Mouse (Mus musculus): ENCODE results near the gene Ctdspl.

Gene Ctdspl

DNA sequence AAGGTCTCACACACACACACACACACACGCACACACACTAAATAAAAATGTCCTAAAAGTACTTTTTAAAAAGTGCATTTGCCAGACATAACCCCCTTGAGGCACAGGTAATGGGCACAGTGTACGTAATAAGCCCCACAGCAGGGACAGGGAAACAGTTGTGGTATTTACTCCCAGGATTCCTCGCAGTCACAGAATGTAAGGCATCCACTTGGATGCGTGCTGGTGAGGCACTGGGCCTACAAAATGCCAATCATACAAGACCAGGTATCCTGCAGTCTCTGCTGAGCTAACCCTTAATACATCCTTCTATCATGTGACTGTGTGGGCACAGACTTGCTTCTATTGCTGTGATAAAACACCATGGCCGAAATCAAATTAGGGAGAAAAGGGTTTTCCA lies 22.2 kb downstream of the Ctdspl start:
- no peak for DNase-seq (ENCODE audit: low read depth, low spot score)

DNA sequence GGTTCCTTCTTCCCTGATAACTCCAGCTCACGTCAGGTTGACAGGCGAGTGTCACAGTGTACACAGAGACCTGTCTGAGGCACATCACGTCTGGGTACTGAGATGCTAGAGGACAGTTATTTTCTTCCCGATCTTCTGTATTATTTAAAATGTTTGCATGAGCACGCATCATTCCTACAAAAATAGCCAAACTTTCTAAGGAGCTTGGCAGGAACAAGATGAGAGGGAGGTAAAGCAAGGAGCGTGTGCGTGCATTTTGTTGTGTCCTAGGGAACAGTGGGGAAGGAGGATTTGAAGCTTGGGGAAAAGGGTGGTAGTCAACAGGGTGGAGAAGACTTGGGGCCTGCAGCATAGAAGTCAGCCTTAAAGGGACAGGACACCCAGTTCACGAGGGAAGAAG lies 22.9 kb downstream of the Ctdspl start:
- no peak for DNase-seq (ENCODE audit: low read depth, low spot score)

DNA sequence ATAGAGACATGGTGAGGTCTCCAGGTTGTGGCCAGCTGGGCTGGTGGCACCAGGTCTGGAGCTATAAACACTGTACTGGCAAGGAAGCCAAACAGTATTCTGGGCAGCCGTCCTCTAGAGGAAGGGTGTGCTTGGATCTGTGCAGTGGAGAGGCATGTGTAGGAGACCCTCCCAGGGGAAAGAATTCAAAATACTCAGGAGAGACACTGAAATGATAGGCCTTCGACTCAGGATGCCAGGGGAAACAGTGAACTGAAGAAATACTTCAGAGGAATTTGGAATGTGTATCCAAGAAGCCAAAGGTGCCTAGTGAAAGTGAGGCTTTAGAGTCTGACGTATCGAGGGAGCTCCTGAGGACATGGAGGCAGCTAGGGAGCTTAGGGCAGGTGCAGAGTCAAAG lies 23.4 kb downstream of the Ctdspl start:
- DNase-seq (ENCODE audit: low read depth, low spot score) = no peak

DNA sequence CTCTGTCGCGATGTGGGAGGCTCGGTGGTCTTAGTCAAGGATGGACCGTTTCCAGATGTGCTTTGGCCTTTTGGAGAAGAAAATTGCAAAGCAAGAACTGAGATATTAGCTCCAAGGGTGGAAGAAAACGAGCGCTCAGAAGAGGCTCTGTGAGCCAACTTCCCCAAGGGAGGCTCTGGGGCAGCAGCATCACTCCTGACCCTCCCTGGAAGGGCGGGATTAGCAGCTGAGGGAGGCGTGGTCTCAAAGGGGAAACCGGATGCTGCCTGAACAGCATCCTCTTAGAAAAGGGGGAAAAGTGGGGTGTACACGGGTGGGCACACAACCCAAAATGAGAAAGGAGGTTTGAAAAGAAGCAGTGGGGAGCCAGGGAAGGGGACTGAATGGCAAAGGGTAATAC lies 23.8 kb downstream of the Ctdspl start:
- DNase-seq (ENCODE audit: low read depth, low spot score) = no peak

DNA sequence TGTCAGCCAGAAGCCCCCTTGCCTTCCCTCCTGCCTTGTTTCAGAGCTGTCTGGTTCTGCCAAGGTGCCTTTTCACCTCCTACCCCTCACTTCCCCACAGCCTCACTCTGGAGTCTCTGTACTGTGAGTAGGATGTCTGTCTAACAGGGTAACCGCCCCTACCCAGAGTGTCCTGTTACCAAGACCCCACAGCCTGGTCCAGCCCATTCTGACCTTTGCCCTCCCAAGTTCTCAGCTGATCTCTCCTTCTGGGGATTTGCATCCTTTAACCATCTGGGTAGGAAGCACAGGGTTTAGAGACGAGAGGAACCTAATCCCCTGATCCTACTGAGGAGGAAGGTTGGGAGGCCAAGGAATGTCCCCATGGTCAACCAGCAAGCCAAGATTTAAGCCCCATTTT lies 24.5 kb downstream of the Ctdspl start:
- DNase-seq (ENCODE audit: low read depth, low spot score) = no peak

DNA sequence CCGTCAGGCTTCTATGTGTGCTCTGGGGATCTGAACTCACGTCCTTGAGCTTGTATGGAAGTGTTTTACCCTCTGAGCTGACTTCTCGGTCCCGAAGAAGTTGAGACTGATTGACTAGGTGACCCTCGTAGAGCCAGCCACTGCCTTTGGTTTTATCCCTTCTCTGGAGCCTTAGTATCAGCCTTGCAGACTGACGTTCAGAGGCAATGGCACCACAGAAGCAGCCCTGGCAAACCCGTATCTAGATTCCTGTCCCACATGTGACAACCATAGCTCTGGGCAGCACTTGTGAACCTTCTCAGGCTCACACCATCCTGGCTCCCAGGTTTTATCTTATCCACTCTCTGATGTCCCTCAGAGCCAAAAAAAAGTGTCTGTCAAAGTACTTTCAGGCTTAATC lies 25.1 kb downstream of the Ctdspl start:
- DNase-seq (ENCODE audit: low read depth, low spot score) = no peak

DNA sequence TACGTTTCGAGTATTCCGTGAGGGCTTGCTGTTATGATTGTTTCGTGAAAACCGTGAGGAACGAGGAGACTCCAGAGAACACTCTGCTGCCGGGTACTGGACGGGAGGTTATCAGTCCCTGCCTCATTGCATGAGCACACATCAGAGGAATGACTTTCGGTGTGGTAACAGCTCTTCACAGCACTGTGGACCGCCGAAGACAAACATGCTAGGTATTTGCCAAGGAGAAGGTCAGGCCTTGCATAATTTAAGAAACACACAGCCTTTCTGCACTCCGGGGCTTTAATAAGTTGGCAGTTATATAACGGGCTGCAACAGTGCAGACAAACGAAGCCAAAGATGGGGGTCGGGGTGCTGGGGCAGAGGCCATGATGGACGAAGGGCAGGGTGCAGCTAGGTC lies 25.9 kb downstream of the Ctdspl start:
- DNase-seq (ENCODE audit: low read depth, low spot score) = no peak

DNA sequence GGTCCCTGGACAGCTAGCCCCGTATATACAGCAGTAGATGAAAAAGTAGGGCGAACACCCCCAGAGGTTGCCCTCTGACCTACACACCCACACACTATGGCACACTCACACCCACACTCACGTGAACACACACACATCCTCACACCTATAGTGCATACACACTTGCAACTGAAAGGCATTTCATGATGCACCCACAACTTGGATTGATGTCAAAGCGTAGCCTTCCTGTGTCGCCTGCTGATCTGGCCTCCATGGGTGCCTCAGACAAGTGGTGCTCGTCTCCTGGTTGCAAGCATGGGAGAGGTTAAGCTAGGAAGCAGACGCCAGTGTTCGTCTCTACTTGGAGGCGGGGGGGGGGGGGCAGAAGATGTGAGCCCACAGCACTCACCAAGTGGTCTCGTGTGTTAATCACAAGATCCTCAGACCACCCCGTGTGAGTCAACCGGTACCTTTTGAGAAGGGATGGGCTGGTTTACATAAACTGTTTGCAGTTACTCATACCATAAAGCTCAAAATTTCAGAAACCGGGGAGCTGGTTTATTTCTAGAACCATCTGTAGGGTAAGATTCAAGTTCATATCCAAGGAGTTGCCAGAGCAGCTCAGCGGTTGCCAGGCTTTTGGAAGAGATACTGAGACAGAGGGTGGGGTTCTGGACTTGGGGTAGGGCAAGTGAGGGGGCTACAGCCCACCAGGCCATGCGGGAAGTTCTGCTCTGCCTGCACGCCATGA lies 27.4 kb downstream of the Ctdspl start:
- DNase-seq (ENCODE audit: low read depth, low spot score) = no peak

DNA sequence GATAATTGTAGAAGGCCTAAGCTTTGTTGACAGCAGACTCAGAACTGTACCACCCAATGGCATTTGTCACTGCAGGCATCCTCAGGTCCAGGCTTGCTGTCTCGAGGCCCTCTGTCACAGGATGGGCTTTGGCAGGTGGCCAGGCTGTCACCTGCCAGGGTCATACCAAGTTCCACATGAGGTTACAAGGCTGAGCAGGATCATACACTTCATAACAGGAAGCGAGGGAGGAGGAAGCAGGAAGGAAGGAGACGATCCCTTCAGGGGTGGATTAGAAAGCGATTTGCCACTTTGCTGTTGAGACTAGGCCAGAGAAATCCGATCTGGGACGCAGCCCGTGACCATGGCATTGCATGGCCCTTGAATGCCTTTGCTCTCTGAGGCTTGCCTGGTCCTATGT lies 32.5 kb downstream of the Ctdspl start:
- no peak for DNase-seq (ENCODE audit: low read depth, low spot score)

DNA sequence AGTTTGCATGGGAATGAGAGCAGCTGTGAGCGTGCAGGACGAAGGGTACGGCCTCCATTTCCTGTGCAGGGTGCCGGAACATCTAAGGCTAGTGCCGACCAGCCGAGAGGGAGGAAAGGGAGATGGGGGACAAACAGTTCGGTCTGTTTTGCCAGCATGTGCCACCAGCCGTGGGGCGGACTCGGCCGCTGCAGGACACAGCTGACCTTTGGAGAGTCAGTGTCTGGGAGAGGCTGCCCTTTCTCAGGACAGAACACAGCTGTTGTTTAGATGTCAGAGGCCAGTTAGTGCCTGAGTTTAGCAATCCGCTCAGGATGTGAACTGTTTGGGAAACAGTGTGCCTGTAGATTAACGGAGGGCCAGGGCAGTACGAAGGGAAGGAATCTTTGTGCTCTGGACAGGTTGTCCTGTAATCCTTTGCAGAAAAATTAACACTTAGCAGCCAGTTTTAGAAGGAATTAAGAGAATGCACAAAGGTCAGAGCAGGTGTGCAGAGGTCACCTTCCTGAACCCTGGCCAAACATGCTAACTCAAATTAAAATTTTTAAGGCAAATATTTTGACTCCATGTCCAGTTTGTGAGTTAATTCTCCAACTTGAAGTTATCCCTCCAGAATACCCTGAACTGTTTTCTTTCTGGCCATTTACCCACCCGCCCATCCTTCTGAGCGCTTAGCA lies 34.3 kb downstream of the Ctdspl start:
- DNase-seq (ENCODE audit: low read depth, low spot score) = no peak

DNA sequence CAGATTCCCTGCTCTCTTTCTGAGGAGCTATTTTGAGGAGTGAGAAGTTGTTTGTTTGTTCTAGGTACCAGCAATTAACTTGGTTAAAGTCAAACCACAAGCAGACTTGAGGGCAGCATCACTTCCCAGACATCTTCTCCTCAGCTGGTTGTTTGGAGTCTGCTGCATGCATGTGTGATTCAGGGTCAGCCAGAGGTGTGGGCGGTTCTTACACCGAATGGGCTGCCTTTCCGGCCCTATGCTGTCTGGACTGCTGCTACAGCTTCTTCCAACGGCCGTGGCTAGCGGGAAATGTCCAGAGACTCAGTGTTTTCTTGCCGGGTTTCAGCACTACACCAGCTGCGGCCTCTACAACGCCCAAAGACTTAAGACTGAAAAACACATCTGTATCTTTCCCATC lies 36.9 kb downstream of the Ctdspl start:
- DNase-seq (ENCODE audit: low read depth, low spot score) = no peak

DNA sequence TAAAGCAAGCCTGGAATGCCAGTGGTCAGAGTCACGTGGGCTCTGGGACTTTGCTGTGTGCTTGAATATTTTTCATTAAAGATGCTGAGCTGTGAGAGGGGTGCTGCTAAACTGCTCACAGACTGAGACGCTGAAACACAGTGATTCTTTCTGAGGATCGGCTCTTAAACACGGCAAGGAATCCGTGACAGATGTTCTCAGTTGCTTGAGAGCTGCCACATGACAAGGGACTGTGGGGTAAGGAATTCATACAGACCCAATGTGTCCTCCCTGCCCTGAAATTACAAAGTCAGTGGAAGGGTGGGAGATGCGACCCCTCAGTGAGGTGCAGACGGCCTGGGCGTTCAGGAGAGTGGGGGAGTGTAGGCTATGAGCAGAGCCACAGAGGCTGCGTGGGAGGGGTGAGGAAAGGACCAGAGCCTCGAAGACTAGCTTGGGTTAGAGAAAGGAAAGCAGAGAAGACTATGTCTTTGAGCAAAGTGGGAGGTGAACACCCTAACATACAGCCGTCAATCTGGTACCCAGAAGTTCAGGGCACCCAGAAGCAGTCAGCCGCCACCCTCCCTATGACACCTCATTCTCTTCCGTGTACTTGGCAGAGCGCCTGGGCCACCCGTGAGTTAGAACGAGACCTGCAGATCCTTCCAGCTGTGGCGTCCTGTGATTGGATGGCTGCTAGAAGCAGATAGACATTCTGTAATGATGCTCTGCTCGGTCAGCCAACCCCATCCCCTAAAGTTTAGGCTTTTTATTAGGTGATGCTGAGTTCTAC lies 38.2 kb downstream of the Ctdspl start:
- DNase-seq (ENCODE audit: low read depth, low spot score) = no peak

DNA sequence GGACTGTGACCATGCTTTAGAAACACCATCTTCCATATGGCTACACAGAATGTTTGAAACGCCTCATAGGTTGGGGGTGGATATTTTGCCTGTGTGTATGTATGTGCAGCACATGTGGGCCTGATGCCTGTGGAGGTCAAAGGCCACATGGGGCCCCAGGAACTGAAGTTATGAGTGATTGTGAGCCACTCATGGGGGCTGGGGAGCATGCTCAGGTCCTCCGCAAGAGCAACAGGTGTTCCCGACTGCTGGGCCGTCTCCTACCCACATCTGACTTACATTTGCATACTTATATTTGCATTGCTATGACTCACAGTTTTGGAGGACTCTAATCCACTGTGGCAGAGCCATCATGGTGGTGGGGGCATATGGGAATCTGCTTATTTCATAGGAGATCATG lies 43.6 kb downstream of the Ctdspl start:
- no peak for DNase-seq (ENCODE audit: low read depth, low spot score)

DNA sequence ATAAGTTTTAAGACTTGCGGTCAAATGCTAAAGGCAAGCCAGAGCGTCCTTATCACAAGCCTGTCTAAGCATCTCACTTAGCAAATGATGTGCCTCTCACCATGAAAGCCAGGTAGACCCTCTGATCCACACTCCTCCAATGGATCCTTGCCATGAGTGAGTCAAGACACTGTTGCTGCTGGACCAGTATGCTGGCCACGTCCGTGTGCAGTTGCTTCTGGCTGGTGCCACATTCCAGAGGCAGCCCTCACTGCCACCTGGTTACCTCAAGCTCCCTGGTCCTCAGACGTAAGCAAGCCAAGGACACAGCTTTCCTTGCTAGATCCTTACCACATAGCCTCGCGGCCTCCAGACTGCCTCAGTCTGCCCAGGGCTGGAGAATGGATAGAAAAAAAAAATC lies 46.8 kb downstream of the Ctdspl start:
- no peak for DNase-seq (ENCODE audit: low read depth, low spot score)

DNA sequence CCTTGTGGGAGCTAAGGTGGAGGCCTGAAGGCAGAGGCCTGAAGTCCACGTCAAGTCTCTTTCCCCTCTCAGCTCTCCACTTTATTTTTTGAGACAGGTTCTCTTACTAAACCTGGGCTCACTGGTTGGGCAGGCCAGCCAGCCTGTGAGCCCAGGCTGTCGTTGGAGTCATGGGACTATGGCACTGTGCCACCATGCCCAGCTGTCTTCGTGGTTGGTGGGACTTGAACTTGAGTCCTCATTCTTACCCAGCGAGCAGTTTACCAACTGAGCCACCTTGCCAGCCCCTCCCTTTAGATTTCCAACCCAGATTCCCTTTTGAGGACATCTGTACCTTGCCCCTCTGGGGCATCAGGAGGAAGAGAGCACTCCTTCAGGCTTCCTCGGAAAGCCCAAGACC lies 47.3 kb downstream of the Ctdspl start:
- DNase-seq (ENCODE audit: low read depth, low spot score) = no peak

DNA sequence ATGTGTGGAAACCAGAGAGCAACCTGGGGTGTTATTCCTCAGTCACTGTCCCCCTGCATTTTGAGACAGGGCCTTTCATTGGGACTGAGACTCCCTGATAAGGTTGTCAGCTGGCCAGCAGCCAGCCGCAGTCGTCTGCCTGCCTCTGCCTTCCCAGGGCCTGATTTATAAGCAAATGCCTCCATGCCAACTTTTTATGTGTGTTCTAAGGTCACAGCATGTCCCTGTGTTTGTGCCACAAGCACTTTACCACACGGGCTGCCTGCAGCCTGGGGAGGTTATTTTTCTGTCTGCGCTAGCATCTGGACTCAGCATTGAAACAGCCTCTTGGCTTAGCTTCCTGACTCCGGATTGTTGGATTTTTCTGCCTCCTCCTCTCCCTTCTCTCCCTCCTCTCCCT lies 47.9 kb downstream of the Ctdspl start:
- no peak for DNase-seq (ENCODE audit: low read depth, low spot score)

DNA sequence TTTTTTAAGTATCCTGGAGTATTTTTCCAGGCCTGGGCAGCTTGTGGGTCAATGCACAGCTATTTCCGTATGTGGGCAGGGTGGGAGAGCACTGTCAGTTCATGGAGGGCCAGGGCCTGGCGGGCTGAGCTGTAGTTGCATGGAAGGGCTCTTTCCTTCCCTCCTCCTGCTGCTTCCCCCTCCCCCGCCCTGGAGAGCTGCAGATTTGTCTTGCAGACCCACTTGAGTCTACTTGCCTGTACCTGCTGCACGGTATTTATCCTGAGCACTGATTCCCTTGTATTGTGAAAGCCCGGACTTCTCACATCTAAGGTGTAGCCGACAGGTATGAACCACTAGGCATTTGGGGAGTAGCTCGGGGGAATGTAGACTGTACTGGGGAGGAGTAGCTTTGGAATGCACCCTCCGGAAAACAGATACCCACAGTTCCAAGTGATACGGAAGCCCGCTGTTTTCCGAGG lies 49.0 kb downstream of the Ctdspl start:
- peak; percentile 31 for DNase-seq (ENCODE audit: low read depth, low spot score)

DNA sequence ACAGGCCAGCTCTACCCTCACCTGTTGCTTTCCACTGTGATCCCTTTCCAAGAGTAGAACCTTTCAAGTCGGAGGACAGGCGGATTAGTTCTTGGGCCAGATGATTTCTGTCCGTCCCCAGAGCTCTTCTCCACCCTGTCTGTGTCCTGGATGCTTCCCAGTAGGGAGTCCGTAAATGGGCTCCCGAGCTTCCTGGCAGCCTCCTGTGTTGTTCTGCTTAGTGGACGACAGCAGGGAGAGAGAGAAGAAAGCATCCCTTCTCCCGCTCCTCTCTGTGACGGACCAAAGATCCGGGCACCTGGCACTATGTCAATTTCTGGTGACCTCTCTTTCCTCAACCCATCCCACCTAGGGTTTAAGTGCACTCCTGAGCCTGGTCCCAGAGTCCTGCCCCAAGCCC lies 49.5 kb downstream of the Ctdspl start:
- DNase-seq (ENCODE audit: low read depth, low spot score) = peak; percentile 18

DNA sequence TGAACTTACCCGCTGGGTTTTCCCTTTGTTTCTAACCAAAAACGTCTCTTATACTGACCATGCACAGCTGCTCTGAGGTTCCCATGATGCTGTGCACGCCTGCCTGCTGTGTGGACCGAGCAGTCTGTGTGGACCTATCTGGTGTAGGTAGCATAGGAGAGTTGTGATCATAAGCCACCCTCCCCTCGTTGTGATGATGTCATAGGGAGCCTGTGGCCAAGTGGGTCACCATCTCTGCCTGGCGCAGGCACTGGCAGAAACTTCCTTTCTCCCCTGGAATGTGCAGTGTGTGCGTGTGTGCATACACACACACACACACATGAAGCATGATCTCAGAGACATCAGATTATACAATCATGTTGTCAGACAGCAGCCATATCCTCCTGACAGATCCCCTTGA lies 50.3 kb downstream of the Ctdspl start:
- no peak for DNase-seq (ENCODE audit: low read depth, low spot score)

DNA sequence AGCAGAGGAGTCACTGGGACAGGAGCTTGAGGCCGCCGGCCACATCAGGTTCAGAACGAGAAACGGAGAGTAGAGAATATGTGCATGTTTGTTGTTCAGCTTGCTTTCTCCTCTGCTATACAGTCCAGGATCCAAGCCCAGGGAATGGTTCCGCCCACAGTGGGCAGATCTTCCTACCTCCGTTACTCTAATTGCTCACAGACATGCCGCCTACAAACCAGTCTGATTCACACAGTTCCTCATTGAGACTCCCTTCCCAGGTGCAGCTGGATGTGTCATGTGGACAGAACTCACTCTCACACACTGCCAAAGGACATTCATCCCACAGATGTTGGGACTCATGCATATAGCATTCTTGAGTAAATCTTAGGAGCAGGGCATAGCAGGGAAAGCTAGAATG lies 51.2 kb downstream of the Ctdspl start:
- DNase-seq (ENCODE audit: low read depth, low spot score) = no peak

DNA sequence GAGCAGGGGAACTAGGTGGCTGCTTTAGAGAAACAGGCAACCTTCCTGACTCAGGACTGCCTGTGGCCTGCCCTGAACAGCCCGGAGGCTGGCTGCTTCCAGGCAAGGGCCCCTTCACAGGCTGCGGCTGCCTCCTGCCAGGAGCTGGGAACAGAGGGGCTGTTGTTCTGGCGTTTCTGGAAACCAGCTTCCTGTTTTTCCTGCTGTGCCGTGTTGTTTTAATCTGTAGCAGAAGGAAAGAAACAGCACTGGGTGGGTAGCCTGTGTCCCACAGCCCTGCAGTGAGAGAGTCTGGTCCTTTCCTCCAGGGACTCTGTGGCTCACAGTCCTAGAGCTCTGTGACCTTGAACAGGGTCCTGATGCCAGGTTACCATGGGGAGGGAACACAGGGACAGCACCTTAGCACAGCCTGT lies 54.2 kb downstream of the Ctdspl start:
- DNase-seq (ENCODE audit: low read depth, low spot score) = peak; percentile 23

DNA sequence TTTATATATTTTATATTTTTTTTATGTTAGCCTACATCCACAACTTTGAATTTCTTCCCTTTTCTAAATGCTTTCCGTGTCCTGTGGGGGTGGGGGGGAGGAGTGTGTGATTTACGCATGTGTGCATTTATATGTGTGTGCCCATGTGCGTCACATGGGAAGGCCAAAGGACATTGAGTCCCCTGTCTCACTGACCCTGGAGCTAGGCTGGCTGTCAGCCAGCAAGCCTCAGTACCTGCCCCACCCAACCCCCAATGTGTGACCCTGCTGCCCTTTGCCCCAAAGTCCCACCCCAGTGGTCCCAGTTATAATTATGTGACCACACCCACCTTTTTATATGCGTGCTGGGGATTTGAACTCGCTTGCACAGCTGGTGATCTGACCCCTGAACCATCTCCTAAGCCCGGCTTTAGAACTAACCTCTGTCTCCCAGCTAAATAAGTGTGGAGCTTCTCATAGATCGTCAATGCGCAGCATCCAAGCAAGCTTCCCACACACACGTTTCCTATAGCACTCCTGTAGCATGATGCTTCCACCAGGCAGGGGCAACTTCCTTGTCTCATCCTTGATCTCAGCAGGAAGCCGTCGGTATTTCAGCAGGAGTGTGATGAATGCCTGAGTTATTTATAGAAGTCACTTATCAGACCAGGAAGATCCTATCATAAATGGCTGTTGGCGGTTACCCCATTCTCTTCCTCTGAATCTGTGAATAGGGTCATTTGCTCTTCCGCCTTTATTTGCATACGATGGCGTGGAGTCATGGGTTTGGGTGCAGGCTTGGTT lies 58.6 kb downstream of the Ctdspl start:
- DNase-seq (ENCODE audit: low read depth, low spot score) = peak; percentile 40

Measured in ZHBTc4 (cell line).